Mouse (Mus musculus): ENCODE data around the gene Rnd3.

Gene Rnd3

GRCm38 (mm10) chr2:51148975-51149374 lies at the start of gene Rnd3:
TSS of gene Rnd3 (minus strand) at chr2:51149111.
- in situ Hi-C loops (cut with MboI; ENCODE audit: unreplicated experiment in 2 of 2) = no loop called here

GRCm38 (mm10) chr2:51192319-51192718 lies 43.4 kb upstream of the Rnd3 start:
- in situ Hi-C loops (cut with MboI; ENCODE audit: unreplicated experiment in 2 of 2) = no loop called here

GRCm38 (mm10) chr2:51185762-51186161 lies 36.9 kb upstream of the Rnd3 start:
- in situ Hi-C loops (cut with MboI; ENCODE audit: unreplicated experiment in 2 of 2) = no loop called here

GRCm38 (mm10) chr2:51182990-51183389 lies 34.1 kb upstream of the Rnd3 start:
- in situ Hi-C loops (cut with MboI; ENCODE audit: unreplicated experiment in 2 of 2) = no loop called here

- in situ Hi-C loops (cut with MboI; ENCODE audit: unreplicated experiment in 2 of 2) = no loop called here
Observed at GRCm38 (mm10) chr2:51181376-51181775, 32.5 kb upstream of the Rnd3 start.

- in situ Hi-C loops (cut with MboI; ENCODE audit: unreplicated experiment in 2 of 2) = no loop called here
Observed at GRCm38 (mm10) chr2:51179096-51179495, 30.2 kb upstream of the Rnd3 start.

GRCm38 (mm10) chr2:51177615-51178014 lies 28.7 kb upstream of the Rnd3 start:
- in situ Hi-C loops (cut with MboI; ENCODE audit: unreplicated experiment in 2 of 2) = no loop called here

GRCm38 (mm10) chr2:51175276-51175675 lies 26.4 kb upstream of the Rnd3 start:
- in situ Hi-C loops (cut with MboI; ENCODE audit: unreplicated experiment in 2 of 2) = no loop called here

GRCm38 (mm10) chr2:51161110-51161509 lies 12.2 kb upstream of the Rnd3 start:
- in situ Hi-C loops (cut with MboI; ENCODE audit: unreplicated experiment in 2 of 2) = no loop called here

GRCm38 (mm10) chr2:51148454-51148853 lies 457 bp downstream of the Rnd3 start:
- in situ Hi-C loops (cut with MboI; ENCODE audit: unreplicated experiment in 2 of 2) = no loop called here

- in situ Hi-C loops (cut with MboI; ENCODE audit: unreplicated experiment in 2 of 2) = no loop called here
Observed at GRCm38 (mm10) chr2:51148065-51148407, 875 bp downstream of the Rnd3 start.

GRCm38 (mm10) chr2:51147318-51148064 lies 1.4 kb downstream of the Rnd3 start:
- in situ Hi-C loops (cut with MboI; ENCODE audit: unreplicated experiment in 2 of 2) = no loop called here

GRCm38 (mm10) chr2:51146871-51147317 lies 2.0 kb downstream of the Rnd3 start:
- in situ Hi-C loops (cut with MboI; ENCODE audit: unreplicated experiment in 2 of 2) = no loop called here

- in situ Hi-C loops (cut with MboI; ENCODE audit: unreplicated experiment in 2 of 2) = no loop called here
Observed at GRCm38 (mm10) chr2:51145838-51146470, 3.0 kb downstream of the Rnd3 start.

- in situ Hi-C loops (cut with MboI; ENCODE audit: unreplicated experiment in 2 of 2) = no loop called here
Observed at GRCm38 (mm10) chr2:51144380-51145120, 4.4 kb downstream of the Rnd3 start.

- in situ Hi-C loops (cut with MboI; ENCODE audit: unreplicated experiment in 2 of 2) = no loop called here
Observed at GRCm38 (mm10) chr2:51142422-51142821, 6.5 kb downstream of the Rnd3 start.

- in situ Hi-C loops (cut with MboI; ENCODE audit: unreplicated experiment in 2 of 2) = no loop called here
Observed at GRCm38 (mm10) chr2:51141345-51141744, 7.6 kb downstream of the Rnd3 start.

- in situ Hi-C loops (cut with MboI; ENCODE audit: unreplicated experiment in 2 of 2) = no loop called here
Observed at GRCm38 (mm10) chr2:51140486-51140885, 8.4 kb downstream of the Rnd3 start.

GRCm38 (mm10) chr2:51139912-51140446 lies 8.9 kb downstream of the Rnd3 start:
- in situ Hi-C loops (cut with MboI; ENCODE audit: unreplicated experiment in 2 of 2) = no loop called here

GRCm38 (mm10) chr2:51139218-51139911 lies 9.5 kb downstream of the Rnd3 start:
- in situ Hi-C loops (cut with MboI; ENCODE audit: unreplicated experiment in 2 of 2) = no loop called here

GRCm38 (mm10) chr2:51137726-51138125 lies 11.2 kb downstream of the Rnd3 start:
- in situ Hi-C loops (cut with MboI; ENCODE audit: unreplicated experiment in 2 of 2) = no loop called here
